Mouse (Mus musculus): ENCODE measurements around the gene Wdpcp. TPM values are rescaled to one million over a fixed set of nuclear protein-coding genes. Genes with fewer than 3 reads are reported as not detected.

The Wdpcp gene
- polyA plus RNA-seq, 1 experiment from 2014 or later, result 9.0 TPM

GRCm38 (mm10) chr11:21583286-21583685 lies 11.3 kb downstream of the Wdpcp start:
- no peak overlapping the region for H3K4me2 ChIP-seq (ENCODE audit: low read depth, low read length)
- H3K9me3 ChIP-seq (ENCODE audit: control insufficient read depth, low read length), result no peaks in the 10 kb centered on the region
- no peak overlapping the region for H3K27ac ChIP-seq (replicated peaks; ENCODE audit: low read depth, low read length)
- ATAC-seq (ENCODE audit: low read depth) (peak; percentile 84; the same call in 1 of the 2 replicates), DNase-seq (ENCODE audit: low spot score) (peak; percentile 72)
- no peak overlapping the region for H3K9ac ChIP-seq (ENCODE audit: low read depth, low read length)
- no peaks in the 10 kb centered on the region for H3K4me1 ChIP-seq (ENCODE audit: control insufficient read depth, insufficient read depth, low read length)
- WGBS, result 26% methylated on average over 1 of the region's 1 CpGs
- no peaks in the 10 kb centered on the region for H3K36me3 ChIP-seq (ENCODE audit: control insufficient read depth, insufficient read depth, low read length)
- H3K27me3 ChIP-seq (replicated peaks; ENCODE audit: control insufficient read depth, insufficient read depth, low read length), result no peaks in the 10 kb centered on the region
- no peak overlapping the region for H3K4me3 ChIP-seq (ENCODE audit: low read depth, low read length)

GRCm38 (mm10) chr11:21602497-21602896 lies 30.5 kb downstream of the Wdpcp start:
- Histone ChIP-seq H3K36me3 (ENCODE audit: control insufficient read depth, insufficient read depth, low read length) (no peaks in the 10 kb centered on the region), H3K4me2 (ENCODE audit: low read depth, low read length) (no peak overlapping the region), H3K27me3 (replicated peaks; ENCODE audit: control insufficient read depth, insufficient read depth, low read length) (no peaks in the 10 kb centered on the region), H3K9ac (ENCODE audit: low read depth, low read length) (no peak overlapping the region), H3K4me3 (ENCODE audit: low read depth, low read length) (no peak overlapping the region), H3K4me1 (ENCODE audit: control insufficient read depth, insufficient read depth, low read length) (no peaks in the 10 kb centered on the region), H3K27ac (replicated peaks; ENCODE audit: low read depth, low read length) (no peak overlapping the region), H3K9me3 (ENCODE audit: control insufficient read depth, low read length) (no peaks in the 10 kb centered on the region)
- peak; percentile 59 for DNase-seq (ENCODE audit: low spot score)
- 38% methylated on average over 5 of the region's 5 CpGs for WGBS
- peak; percentile 62; the same call in 1 of the 2 replicates for ATAC-seq (ENCODE audit: low read depth)

DNA sequence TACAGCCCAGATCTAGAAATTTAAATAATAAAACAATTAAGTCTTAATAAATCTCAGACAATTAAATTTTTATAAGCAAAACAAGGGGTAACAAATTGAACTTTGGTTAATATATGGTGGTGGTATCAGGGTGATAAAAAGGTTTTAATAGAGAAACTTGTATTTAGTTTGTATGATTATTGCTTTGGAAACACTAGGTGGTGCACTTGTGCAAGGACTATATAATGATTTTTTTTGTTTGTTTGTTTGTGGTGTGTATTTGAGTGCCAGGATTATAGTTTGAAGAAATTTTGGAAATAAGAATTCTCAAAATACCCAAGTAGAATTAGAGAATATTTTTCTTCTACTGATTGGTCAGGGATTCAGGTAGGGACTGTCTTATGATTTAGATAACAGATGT lies 43.9 kb downstream of the Wdpcp start:
- H3K4me2 ChIP-seq (ENCODE audit: low read depth, low read length), result no peak overlapping the region

GRCm38 (mm10) chr11:21634171-21634907 lies 62.3 kb downstream of the Wdpcp start:
- Histone ChIP-seq H3K9me3 (ENCODE audit: control insufficient read depth, low read length) (no peaks in the 10 kb centered on the region), H3K4me1 (ENCODE audit: control insufficient read depth, insufficient read depth, low read length) (no peaks in the 10 kb centered on the region), H3K9ac (ENCODE audit: low read depth, low read length) (no peak overlapping the region), H3K27me3 (replicated peaks; ENCODE audit: control insufficient read depth, insufficient read depth, low read length) (no peaks in the 10 kb centered on the region), H3K36me3 (ENCODE audit: control insufficient read depth, insufficient read depth, low read length) (no peaks in the 10 kb centered on the region), H3K4me3 (ENCODE audit: low read depth, low read length) (no peak overlapping the region), H3K27ac (replicated peaks; ENCODE audit: low read depth, low read length) (no peak overlapping the region), H3K4me2 (ENCODE audit: low read depth, low read length) (no peak overlapping the region)
- no peak for ATAC-seq (ENCODE audit: low read depth)
- DNase-seq (ENCODE audit: low spot score), result no peak
- WGBS, result 73% methylated on average over 9 of the region's 9 CpGs

More for the DNA sequence above, 43.9 kb downstream of the Wdpcp start:
- Histone ChIP-seq H3K4me1 (ENCODE audit: control insufficient read depth, insufficient read depth, low read length) (no peaks in the 10 kb centered on the region), H3K27ac (replicated peaks; ENCODE audit: low read depth, low read length) (no peak overlapping the region), H3K36me3 (ENCODE audit: control insufficient read depth, insufficient read depth, low read length) (no peaks in the 10 kb centered on the region), H3K9ac (ENCODE audit: low read depth, low read length) (no peak overlapping the region), H3K27me3 (replicated peaks; ENCODE audit: control insufficient read depth, insufficient read depth, low read length) (no peaks in the 10 kb centered on the region), H3K4me3 (ENCODE audit: low read depth, low read length) (no peak overlapping the region), H3K9me3 (ENCODE audit: control insufficient read depth, low read length) (no peaks in the 10 kb centered on the region)
- DNase-seq (ENCODE audit: low spot score) (no peak), ATAC-seq (ENCODE audit: low read depth) (no peak)

GRCm38 (mm10) chr11:21638341-21638740 lies 66.3 kb downstream of the Wdpcp start:
- H3K36me3 ChIP-seq (ENCODE audit: control insufficient read depth, insufficient read depth, low read length), result no peaks in the 10 kb centered on the region
- H3K9me3 ChIP-seq (ENCODE audit: control insufficient read depth, low read length), result no peaks in the 10 kb centered on the region
- H3K27ac ChIP-seq (replicated peaks; ENCODE audit: low read depth, low read length), result no peak overlapping the region
- ATAC-seq (ENCODE audit: low read depth) (peak; percentile 71), DNase-seq (ENCODE audit: low spot score) (peak; percentile 47)
- WGBS, result 31% methylated on average over 5 of the region's 5 CpGs
- no peak overlapping the region for H3K9ac ChIP-seq (ENCODE audit: low read depth, low read length)
- no peak overlapping the region for H3K4me2 ChIP-seq (ENCODE audit: low read depth, low read length)
- no peaks in the 10 kb centered on the region for H3K4me1 ChIP-seq (ENCODE audit: control insufficient read depth, insufficient read depth, low read length)
- no peak overlapping the region for H3K4me3 ChIP-seq (ENCODE audit: low read depth, low read length)
- H3K27me3 ChIP-seq (replicated peaks; ENCODE audit: control insufficient read depth, insufficient read depth, low read length), result no peaks in the 10 kb centered on the region

- Histone ChIP-seq H3K9me3 (ENCODE audit: control insufficient read depth, low read length) (no peaks in the 10 kb centered on the region), H3K4me2 (ENCODE audit: low read depth, low read length) (no peak overlapping the region), H3K27me3 (replicated peaks; ENCODE audit: control insufficient read depth, insufficient read depth, low read length) (no peaks in the 10 kb centered on the region), H3K27ac (replicated peaks; ENCODE audit: low read depth, low read length) (no peak overlapping the region), H3K9ac (ENCODE audit: low read depth, low read length) (no peak overlapping the region), H3K4me3 (ENCODE audit: low read depth, low read length) (no peak overlapping the region), H3K4me1 (ENCODE audit: control insufficient read depth, insufficient read depth, low read length) (no peaks in the 10 kb centered on the region), H3K36me3 (ENCODE audit: control insufficient read depth, insufficient read depth, low read length) (no peaks in the 10 kb centered on the region)
- 58% methylated on average over 2 of the region's 2 CpGs for WGBS
- DNase-seq (ENCODE audit: low spot score) (peak; percentile 6), ATAC-seq (ENCODE audit: low read depth) (no peak)
These were observed 67.5 kb downstream of the Wdpcp start for GRCm38 (mm10) chr11:21639534-21639933.

DNA sequence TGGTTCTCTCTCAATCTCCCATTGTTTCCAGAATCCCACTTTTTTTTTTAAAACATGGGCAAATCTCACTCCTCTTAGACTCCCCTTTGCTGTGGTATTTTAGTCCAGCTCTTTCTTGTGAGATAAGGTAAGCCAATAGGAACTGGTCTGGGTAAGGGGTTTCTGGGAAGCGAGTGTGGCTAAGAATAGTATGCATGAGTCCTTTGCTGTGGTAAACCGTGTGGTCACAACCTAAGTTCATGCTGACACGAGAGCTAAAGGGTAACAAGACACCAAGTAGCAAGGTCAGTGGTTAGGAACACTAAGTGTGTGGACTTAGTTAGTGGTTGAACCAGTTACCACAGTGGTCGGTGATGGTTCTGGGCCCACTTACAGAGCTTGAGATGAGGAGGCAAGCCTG lies 72.2 kb downstream of the Wdpcp start:
- Histone ChIP-seq H3K4me2 (ENCODE audit: low read depth, low read length) (no peak overlapping the region), H3K27ac (replicated peaks; ENCODE audit: low read depth, low read length) (no peak overlapping the region), H3K27me3 (replicated peaks; ENCODE audit: control insufficient read depth, insufficient read depth, low read length) (no peaks in the 10 kb centered on the region), H3K9ac (ENCODE audit: low read depth, low read length) (no peak overlapping the region), H3K36me3 (ENCODE audit: control insufficient read depth, insufficient read depth, low read length) (no peaks in the 10 kb centered on the region), H3K9me3 (ENCODE audit: control insufficient read depth, low read length) (no peaks in the 10 kb centered on the region), H3K4me3 (ENCODE audit: low read depth, low read length) (no peak overlapping the region), H3K4me1 (ENCODE audit: control insufficient read depth, insufficient read depth, low read length) (no peaks in the 10 kb centered on the region)
- 60% methylated on average over 4 of the region's 4 CpGs for WGBS
- ATAC-seq (ENCODE audit: low read depth) (peak; percentile 41; the same call in 1 of the 2 replicates), DNase-seq (ENCODE audit: low spot score) (peak; percentile 26)

DNA sequence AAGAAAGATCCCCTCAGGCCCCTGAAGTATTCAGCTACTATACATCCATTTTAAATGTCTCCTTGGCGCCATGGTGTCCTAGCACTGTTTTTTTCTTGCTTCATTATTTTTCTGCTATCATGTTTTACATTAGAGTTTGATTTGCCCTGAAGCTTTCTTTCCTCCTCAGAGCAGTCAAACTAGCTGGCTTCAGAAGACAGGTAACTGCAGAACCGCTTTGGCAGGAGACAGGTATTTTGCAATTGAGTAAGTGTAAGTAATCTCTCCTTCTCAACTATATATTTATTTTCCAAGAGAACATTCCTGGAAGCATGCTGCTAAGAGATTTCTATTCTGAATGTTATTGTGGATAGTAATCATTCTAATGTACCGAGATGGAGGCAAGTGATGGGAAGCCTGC lies 74.1 kb downstream of the Wdpcp start:
- Histone ChIP-seq H3K4me2 (ENCODE audit: low read depth, low read length) (no peak overlapping the region), H3K4me3 (ENCODE audit: low read depth, low read length) (no peak overlapping the region), H3K27ac (replicated peaks; ENCODE audit: low read depth, low read length) (no peak overlapping the region; the same call in 1 of the 2 replicates), H3K36me3 (ENCODE audit: control insufficient read depth, insufficient read depth, low read length) (no peaks in the 10 kb centered on the region), H3K27me3 (replicated peaks; ENCODE audit: control insufficient read depth, insufficient read depth, low read length) (no peaks in the 10 kb centered on the region), H3K9me3 (ENCODE audit: control insufficient read depth, low read length) (no peaks in the 10 kb centered on the region), H3K9ac (ENCODE audit: low read depth, low read length) (no peak overlapping the region), H3K4me1 (ENCODE audit: control insufficient read depth, insufficient read depth, low read length) (no peaks in the 10 kb centered on the region)
- ATAC-seq (ENCODE audit: low read depth) (no peak), DNase-seq (ENCODE audit: low spot score) (peak; percentile 61)
- WGBS, result 68% methylated on average over 3 of the region's 3 CpGs

DNA sequence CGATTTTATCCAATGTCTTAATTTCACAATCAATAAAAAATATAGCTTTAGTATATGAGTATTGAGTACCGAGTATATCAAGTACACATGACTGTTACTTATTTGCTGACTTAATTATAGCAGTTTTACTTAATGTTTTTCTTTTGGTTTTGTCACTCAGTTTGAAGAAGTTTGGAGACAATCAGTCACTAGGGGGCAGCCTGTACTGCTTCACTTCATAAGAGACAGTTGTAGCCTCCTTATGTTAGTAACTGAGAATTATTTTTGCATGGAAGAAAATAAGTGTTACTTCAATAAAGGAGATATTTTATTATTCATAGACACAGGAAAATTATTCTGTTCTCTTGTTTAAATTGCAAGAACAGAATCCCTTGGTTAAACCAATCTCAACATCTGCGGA lies 87.0 kb downstream of the Wdpcp start:
- Histone ChIP-seq H3K27ac (replicated peaks; ENCODE audit: low read depth, low read length) (no peak overlapping the region), H3K36me3 (ENCODE audit: control insufficient read depth, insufficient read depth, low read length) (no peaks in the 10 kb centered on the region), H3K9ac (ENCODE audit: low read depth, low read length) (no peak overlapping the region), H3K4me3 (ENCODE audit: low read depth, low read length) (no peak overlapping the region), H3K4me1 (ENCODE audit: control insufficient read depth, insufficient read depth, low read length) (no peaks in the 10 kb centered on the region), H3K27me3 (replicated peaks; ENCODE audit: control insufficient read depth, insufficient read depth, low read length) (no peaks in the 10 kb centered on the region), H3K4me2 (ENCODE audit: low read depth, low read length) (no peak overlapping the region), H3K9me3 (ENCODE audit: control insufficient read depth, low read length) (no peaks in the 10 kb centered on the region)
- 65% methylated on average over 3 of the region's 3 CpGs for WGBS
- peak; percentile 53 for DNase-seq (ENCODE audit: low spot score)
- no peak for ATAC-seq (ENCODE audit: low read depth)
